9 mouse cellular contexts compared by ENCODE assay signal in the genomic region with DNA sequence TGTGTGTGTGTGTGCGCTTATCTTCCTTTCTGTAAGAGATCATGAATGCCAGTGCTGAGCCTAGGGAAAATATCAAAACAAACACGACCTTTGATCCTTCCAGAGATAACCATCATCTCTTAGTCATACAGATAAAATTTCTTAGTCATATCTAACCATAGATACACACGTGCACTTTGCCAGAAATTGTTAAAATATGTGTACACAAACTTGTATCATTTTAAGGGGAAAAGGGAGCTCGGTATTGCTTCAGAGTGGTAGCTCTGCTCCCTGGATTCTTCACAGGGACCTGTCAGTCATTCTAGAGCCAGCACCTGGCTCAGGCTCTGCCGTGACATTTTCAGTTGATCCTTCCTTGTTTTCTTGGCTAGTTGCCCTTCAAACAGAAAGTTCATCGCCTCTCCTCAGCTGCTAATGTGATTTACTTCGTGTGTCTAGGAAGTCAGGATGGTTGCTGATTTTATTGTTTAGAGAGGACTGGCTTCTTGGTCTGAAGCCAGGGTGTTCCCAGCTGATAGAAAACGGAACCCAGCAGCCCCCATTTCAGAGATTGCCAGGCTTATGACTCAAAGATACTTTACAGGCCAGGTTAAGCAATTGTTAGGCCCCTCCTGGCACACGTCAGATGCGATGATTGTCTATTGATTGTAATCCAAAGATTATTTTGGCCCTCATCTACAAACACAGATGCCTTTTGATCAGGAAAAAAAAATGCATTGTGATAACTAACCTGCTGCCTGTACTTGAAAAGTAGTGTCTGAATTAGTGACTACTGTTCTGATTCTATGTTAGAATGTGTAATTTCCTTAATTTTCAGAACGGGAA. TPM values are rescaled to one million over a fixed set of nuclear protein-coding genes. Genes with fewer than 3 reads are reported as not detected.
DNase-seq lines count a peak whose midpoint lies in the region; ATAC-seq and TF ChIP-seq lines count a peak whose summit lies in the region.
"Had no signal": no experiment of that assay in that cellular context is flagged by ENCODE, and none has a peak within 500 bp of the region (broad histone marks: within the 10 kb centered on the region; RNA-seq: fewer than 3 reads in every experiment).

No protein-coding gene starts in this region.

- H3K27me3 ChIP-seq in liver, adult 2 months (ENCODE audit: control insufficient read depth, insufficient read depth, low read length), result no peaks in the 10 kb centered on the region
- no peaks in the 10 kb centered on the region for H3K27me3 ChIP-seq in liver, embryonic 12.5 days (replicated peaks)
- no peaks in the 10 kb centered on the region for H3K27me3 ChIP-seq in kidney, embryonic 15.5 days
- no peaks in the 10 kb centered on the region for H3K27me3 ChIP-seq in midbrain, embryonic 15.5 days (replicated peaks)

- TF ChIP-seq POLR2A in liver, adult 2 months (IDR thresholded peaks at IDR 0.05; ENCODE audit: extremely low read depth, insufficient read depth, low read length), result no peak

- H3K27ac ChIP-seq in liver, adult 2 months (replicated peaks; ENCODE audit: insufficient read depth, low read depth, low read length), result peak overlapping the region; percentile 98
- H3K27ac ChIP-seq in liver, embryonic 12.5 days, result no peak overlapping the region
- peak overlapping the region; percentile 56; the same call in 1 of the 2 replicates for H3K27ac ChIP-seq in kidney, embryonic 15.5 days
- peak overlapping the region; percentile 39 for H3K27ac ChIP-seq in midbrain, embryonic 15.5 days
- H3K27ac ChIP-seq: macrophage had no signal

- TF ChIP-seq CTCF in liver, adult 2 months (IDR thresholded peaks at IDR 0.05; ENCODE audit: low read depth, low read length), result no peak

- WGBS in liver, adult 2 months, result 4% methylated on average over 11 of the region's 11 CpGs
- 39% methylated on average over 11 of the region's 11 CpGs for WGBS in liver, embryonic 12.5 days (ENCODE audit: insufficient replicate concordance)
- 40% methylated on average over 11 of the region's 11 CpGs for WGBS in kidney, embryonic 15.5 days
- WGBS in midbrain, embryonic 15.5 days, result 49% methylated on average over 11 of the region's 11 CpGs

- H3K9me3 ChIP-seq in liver, embryonic 12.5 days (replicated peaks), result no peaks in the 10 kb centered on the region
- no peaks in the 10 kb centered on the region for H3K9me3 ChIP-seq in kidney, embryonic 15.5 days (replicated peaks)
- no peaks in the 10 kb centered on the region for H3K9me3 ChIP-seq in midbrain, embryonic 15.5 days

- 0 out of 2 replicates have a peak overlapping the region, but pooled peaks have one; percentile 23 for H3K9ac ChIP-seq in liver, adult 2 months (ENCODE audit: low read depth, low read length)
- H3K9ac ChIP-seq in liver, embryonic 12.5 days, result no peak overlapping the region
- no peak overlapping the region for H3K9ac ChIP-seq in kidney, embryonic 15.5 days
- no peak overlapping the region for H3K9ac ChIP-seq in midbrain, embryonic 15.5 days

- H3K79me2 ChIP-seq in liver, adult 2 months (ENCODE audit: control insufficient read depth, insufficient read depth, low read length), result peaks cover 4% of the 10 kb centered on the region; the same call in 1 of the 2 replicates

- peak; percentile 97 for DNase-seq in liver, adult 2 months (ENCODE audit: extremely low read depth, low read depth, low spot score)
- DNase-seq in brain, adult 2 months (ENCODE audit: low read depth, low spot score), result peak; percentile 70
- DNase-seq in heart, adult 8-10 months (ENCODE audit: low spot score), result peak; percentile 86
- no peak for DNase-seq in natural killer cell, adult 2 months (ENCODE audit: low spot score in 2 of 2)
- DNase-seq in left cerebral cortex, adult 8-10 months (ENCODE audit: low spot score in 2 of 2), result no peak

- H3K4me2 ChIP-seq in liver, embryonic 12.5 days, result no peak overlapping the region
- 0 out of 2 replicates have a peak overlapping the region, but pooled peaks have one; percentile 3 for H3K4me2 ChIP-seq in kidney, embryonic 15.5 days
- H3K4me2 ChIP-seq in midbrain, embryonic 15.5 days, result no peak overlapping the region

- no peak for ATAC-seq in liver, embryonic 12.5 days
- no peak for ATAC-seq in kidney, embryonic 15.5 days (replicated peaks; ENCODE audit: low FRiP score)
- 0 out of 2 replicates have a peak, but pooled peaks have one; percentile 21 for ATAC-seq in midbrain, embryonic 15.5 days (replicated peaks)

- peaks cover 21% of the 10 kb centered on the region for H3K4me1 ChIP-seq in liver, adult 2 months (ENCODE audit: control insufficient read depth, insufficient read depth, low read length)
- peaks cover 39% of the 10 kb centered on the region for H3K4me1 ChIP-seq in liver, embryonic 12.5 days
- peaks cover 38% of the 10 kb centered on the region for H3K4me1 ChIP-seq in kidney, embryonic 15.5 days
- H3K4me1 ChIP-seq in midbrain, embryonic 15.5 days, result peaks cover 34% of the 10 kb centered on the region

- H3K4me3 ChIP-seq in liver, adult 2 months (ENCODE audit: insufficient read depth, low read depth, low read length), result peak overlapping the region; percentile 40
- H3K4me3 ChIP-seq in liver, embryonic 12.5 days, result no peak overlapping the region
- H3K4me3 ChIP-seq in kidney, embryonic 15.5 days (replicated peaks), result no peak overlapping the region
- H3K4me3 ChIP-seq in midbrain, embryonic 15.5 days, result no peak overlapping the region

- no peaks in the 10 kb centered on the region for H3K36me3 ChIP-seq in liver, adult 2 months (ENCODE audit: control insufficient read depth, insufficient read depth, low read length)
- H3K36me3 ChIP-seq in liver, embryonic 12.5 days, result no peaks in the 10 kb centered on the region
- H3K36me3 ChIP-seq in kidney, embryonic 15.5 days, result no peaks in the 10 kb centered on the region
- no peaks in the 10 kb centered on the region for H3K36me3 ChIP-seq in midbrain, embryonic 15.5 days (replicated peaks)

RNA-seq across cellular contexts. Expression of a gene that starts 49.6 kb away (rescaled TPM):
- total RNA-seq in liver, adult 2 months (2014; rRNA removed), result 5.9 and 6.0 TPM in 2 replicates
- polyA plus RNA-seq in liver, adult 2 months (2012; rRNA removed), result 2.1 and 5.3 TPM in 2 replicates
- 1.1 and 1.8 TPM in 2 replicates for polyA plus RNA-seq in liver, embryonic 12.5 days (2016; fragmentation: Nextera tagmentation; extraction: Ambion mirVana)
- 1 to 10 TPM; 2.4 to 6.9 (median 4.2) TPM for total RNA-seq in heart, adult 8-10 months (2022)
- polyA plus RNA-seq in kidney, embryonic 15.5 days (2015; fragmentation: Nextera tagmentation; extraction: Ambion mirVana), result 8.0 and 8.8 TPM in 2 replicates
- polyA plus RNA-seq in midbrain, embryonic 15.5 days (2015; fragmentation: Nextera tagmentation; extraction: Ambion mirVana), result 22.3 and 25.3 TPM in 2 replicates
- total RNA-seq in left cerebral cortex, adult 8-10 months (2022), result 10 to 100 TPM in 3 of 4 experiments, 1 to 10 TPM in 1; 9.6 to 22.4 (median 15.1) TPM

Comparison
In these comparisons a context has a peak if more than half of its experiments do, and no peak if none do; other contexts are left out.
1. DNase-seq: peak in liver, adult 2 months (single experiment), brain, adult 2 months (single experiment) and heart, adult 8-10 months (single experiment); none in natural killer cell, adult 2 months (0 of 2) and left cerebral cortex, adult 8-10 months (0 of 2).